Mouse (Mus musculus) lung, embryonic 16.5 days (tissue): ENCODE measurements around the gene Tor1b. TPM values are rescaled to one million over a fixed set of nuclear protein-coding genes. Genes with fewer than 3 reads are reported as not detected.

Experiments used
- ATAC-seq: fragments of 200-750 bp; cut with Nextera tagmentation; 2 replicates; pipeline ENCODE4 v1.8.0; 2017; ENCODE audit warnings: low read depth, mild to moderate bottlenecking, moderate library complexity
- H3K27ac ChIP-seq: fragments of 300-500 bp; sonication (generic); 2 replicates; pipeline ENCODE4 v1.5.1; 2014; ENCODE audit warnings: mild to moderate bottlenecking, control low read depth, low read length
- H3K27me3 ChIP-seq: fragments of 300-500 bp; sonication (generic); 2 replicates; pipeline ENCODE4 v1.6.1; 2014; ENCODE audit warnings: low read depth, low read length, mixed read lengths; ENCODE audit not compliant: control insufficient read depth, insufficient read depth
- H3K36me3 ChIP-seq: fragments of 300-500 bp; sonication (generic); 2 replicates; pipeline ENCODE4 v1.6.1; 2014; ENCODE audit warnings: low read length; ENCODE audit not compliant: control insufficient read depth, insufficient read depth
- H3K4me1 ChIP-seq: fragments of 300-500 bp; sonication (generic); replicated peaks from 2 replicates; pipeline ENCODE4 v1.6.1; 2014; ENCODE audit warnings: low read length, mixed read lengths; ENCODE audit not compliant: control insufficient read depth, insufficient read depth
- H3K4me2 ChIP-seq: fragments of 300-500 bp; sonication (generic); 2 replicates; pipeline ENCODE4 v1.6.1; 2014; ENCODE audit warnings: low read depth, low read length, control low read depth
- H3K4me3 ChIP-seq: fragments of 300-500 bp; sonication (generic); 2 replicates; pipeline ENCODE4 v1.5.1; 2014; ENCODE audit warnings: mild to moderate bottlenecking, low read length, control low read depth
- H3K9ac ChIP-seq: fragments of 300-500 bp; sonication (generic); 2 replicates; pipeline ENCODE4 v1.6.1; 2014; ENCODE audit warnings: low read length, control low read depth
- H3K9me3 ChIP-seq: fragments of 300-500 bp; sonication (generic); 2 replicates; pipeline ENCODE4 v1.6.1; 2016; ENCODE audit warnings: low read length; ENCODE audit not compliant: control insufficient read depth
- WGBS: fragments of 180-500 bp; shearing (Covaris S2); extraction: QIAGEN DNeasy Blood & Tissue Kit; methylation state at CpG from one replicate; pipeline ENCODE4 v1.1.7; 2014; 5-methylcytosine and 5-hydroxymethylcytosine counted together
- polyA plus RNA-seq: library from polyadenylated mRNA; unstranded; fragments of >200 nt; fragmentation: Nextera tagmentation; extraction: Ambion mirVana; gene quantifications from 2 replicates; pipeline ENCODE4 v1.2.1, GENCODE M21; 2015

Gene Tor1b
- polyA plus RNA-seq, 1 experiment from 2014 or later, result 38.4 TPM

DNA sequence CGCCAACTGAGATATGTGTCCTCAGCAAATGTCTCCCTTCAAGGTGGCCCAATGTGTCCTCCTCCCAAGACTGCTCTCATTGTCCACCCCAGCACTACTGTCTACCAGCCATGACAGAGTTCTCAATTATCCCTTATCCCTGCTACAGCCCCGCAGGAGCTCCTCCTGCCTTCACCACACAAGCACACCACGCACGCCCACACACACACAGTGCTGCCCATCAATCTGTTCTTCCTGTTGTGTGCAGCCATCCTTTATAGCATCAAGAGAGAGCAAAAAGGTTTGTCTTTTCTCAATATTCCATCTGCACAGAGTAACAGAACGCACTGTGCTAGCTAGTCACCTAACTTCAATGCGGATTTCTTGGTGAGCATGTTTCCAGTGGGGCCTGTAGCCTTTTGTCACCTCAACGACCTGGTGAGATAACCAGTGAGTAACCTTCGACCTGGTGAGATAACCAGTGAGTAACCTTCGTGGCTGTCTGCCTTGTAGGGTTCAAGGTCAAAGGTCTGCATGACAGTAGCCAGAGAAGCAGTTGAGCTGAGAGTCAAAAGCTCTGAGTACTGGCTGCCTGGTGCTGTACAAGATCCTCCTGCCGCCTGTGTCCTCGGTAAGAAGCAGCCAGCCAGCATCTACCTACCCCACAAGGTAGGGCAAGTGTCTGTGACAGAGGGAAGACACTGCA lies 10.0 kb downstream of the Tor1b start:
- H3K4me2 ChIP-seq, result no peak overlapping the region
- 81% methylated on average over 11 of the region's 11 CpGs for WGBS
- no peak overlapping the region for H3K4me3 ChIP-seq
- H3K9me3 ChIP-seq, result no peaks in the 10 kb centered on the region
- H3K4me1 ChIP-seq, result peaks cover 11% of the 10 kb centered on the region
- no peaks in the 10 kb centered on the region for H3K27me3 ChIP-seq
- no peak for ATAC-seq
- peaks cover 54% of the 10 kb centered on the region for H3K36me3 ChIP-seq
- H3K9ac ChIP-seq, result no peak overlapping the region
- H3K27ac ChIP-seq, result no peak overlapping the region

DNA sequence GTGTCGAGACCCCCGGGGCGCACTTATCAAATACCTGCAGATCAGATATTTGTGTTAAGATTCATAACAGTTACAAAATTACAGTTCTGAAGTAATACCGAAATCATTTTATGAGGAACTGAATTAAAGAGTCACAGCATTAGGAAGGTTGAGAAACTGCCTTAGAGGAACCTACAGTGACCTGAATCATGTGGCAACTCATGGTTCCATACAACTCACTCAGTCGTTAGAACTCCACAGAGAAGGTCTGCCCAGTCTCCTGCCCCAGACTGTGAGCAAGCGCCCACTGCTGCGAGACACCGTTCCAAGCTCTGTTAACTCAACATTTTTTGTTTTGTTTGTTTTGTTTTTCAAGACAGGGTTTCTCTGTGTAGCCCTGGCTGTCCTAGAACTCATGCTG lies 12.9 kb downstream of the Tor1b start:
- Histone ChIP-seq H3K27me3 (no peaks in the 10 kb centered on the region), H3K27ac (no peak overlapping the region), H3K9me3 (no peaks in the 10 kb centered on the region), H3K4me1 (peaks cover 11% of the 10 kb centered on the region), H3K36me3 (peaks cover 29% of the 10 kb centered on the region), H3K4me3 (no peak overlapping the region), H3K9ac (no peak overlapping the region), H3K4me2 (no peak overlapping the region)
- ATAC-seq, result no peak
- WGBS, result 96% methylated on average over 8 of the region's 8 CpGs

DNA sequence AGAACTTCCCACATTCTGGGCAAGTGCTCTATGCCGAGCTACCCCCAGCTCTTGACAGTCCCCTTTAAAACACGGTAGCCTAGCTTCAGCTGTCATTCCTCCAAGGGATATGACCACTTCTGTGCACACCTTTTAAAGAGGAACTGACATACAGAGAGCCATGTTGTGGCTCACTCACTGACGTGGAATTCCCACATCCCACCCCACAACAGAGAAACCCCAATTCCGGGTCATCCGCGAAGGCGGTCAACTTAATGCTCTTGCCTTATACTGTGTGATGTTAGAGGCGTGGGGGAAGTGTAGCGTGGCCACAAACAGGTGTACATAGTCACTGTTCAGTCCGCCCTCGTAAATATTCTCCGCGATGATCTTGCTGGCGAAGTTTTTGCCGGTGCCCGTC lies 14.1 kb downstream of the Tor1b start:
- peaks cover 24% of the 10 kb centered on the region for H3K36me3 ChIP-seq
- H3K4me3 ChIP-seq, result peak overlapping the region; percentile 100
- peak overlapping the region; percentile 98 for H3K9ac ChIP-seq
- peak overlapping the region; percentile 94 for H3K4me2 ChIP-seq
- H3K4me1 ChIP-seq, result peaks cover 11% of the 10 kb centered on the region
- no peaks in the 10 kb centered on the region for H3K9me3 ChIP-seq
- H3K27me3 ChIP-seq, result no peaks in the 10 kb centered on the region
- no peak overlapping the region for H3K27ac ChIP-seq
- no peak for ATAC-seq
- WGBS, result 10% methylated on average over 16 of the region's 16 CpGs

DNA sequence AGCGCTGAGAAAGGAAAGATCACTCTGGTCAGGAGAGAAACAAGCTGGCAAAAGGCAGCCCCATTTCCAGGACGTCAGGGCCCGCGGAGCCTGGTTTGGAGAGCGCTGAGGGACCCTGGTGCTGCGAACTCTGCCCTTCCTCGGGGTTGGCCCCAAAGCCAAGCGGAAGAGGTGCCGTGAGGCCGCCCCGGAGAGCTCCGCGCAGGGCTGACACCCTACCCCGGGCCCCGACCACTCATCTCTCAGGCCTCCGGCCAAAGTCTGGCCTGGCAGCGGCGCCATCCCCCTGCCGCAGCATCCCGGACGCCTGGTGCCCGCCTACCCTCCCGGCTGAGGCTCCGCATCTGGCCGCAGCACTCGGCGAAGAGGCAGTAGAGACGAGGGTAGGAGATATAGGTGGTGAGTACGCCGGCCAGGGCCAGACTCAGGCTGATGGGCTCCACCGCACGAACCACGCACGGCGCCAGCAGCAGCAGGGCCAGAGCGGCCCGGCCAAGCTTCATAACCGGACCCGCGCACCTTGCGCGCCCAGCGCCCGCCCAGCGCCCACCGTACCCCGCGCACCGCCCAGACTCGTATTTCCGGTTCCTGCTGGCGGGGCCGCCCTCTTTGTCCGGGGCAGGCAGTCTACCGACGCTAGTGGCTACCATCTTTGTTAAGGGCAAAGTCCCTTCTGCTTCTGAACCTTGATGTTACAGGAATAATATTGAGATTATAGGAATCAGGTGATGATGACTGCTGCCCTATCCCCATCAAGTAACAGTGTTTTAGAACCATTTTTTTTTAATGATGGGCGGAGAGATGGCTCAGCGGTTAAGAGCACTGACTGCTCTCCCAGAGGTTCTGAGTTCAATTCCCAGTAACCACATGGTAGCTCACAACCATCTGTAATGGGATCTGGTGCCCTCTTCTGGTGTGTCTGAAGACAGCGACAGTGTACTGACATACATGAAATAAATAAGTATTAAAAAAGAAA lies 14.9 kb downstream of the Tor1b start, which contains the start of gene Tor1a:
Gene Tor1a, minus strand, starts transcription at position 582 of the 976 bp plus-strand sequence.
- Histone ChIP-seq H3K36me3 (peaks cover 22% of the 10 kb centered on the region), H3K9me3 (no peaks in the 10 kb centered on the region)

DNA sequence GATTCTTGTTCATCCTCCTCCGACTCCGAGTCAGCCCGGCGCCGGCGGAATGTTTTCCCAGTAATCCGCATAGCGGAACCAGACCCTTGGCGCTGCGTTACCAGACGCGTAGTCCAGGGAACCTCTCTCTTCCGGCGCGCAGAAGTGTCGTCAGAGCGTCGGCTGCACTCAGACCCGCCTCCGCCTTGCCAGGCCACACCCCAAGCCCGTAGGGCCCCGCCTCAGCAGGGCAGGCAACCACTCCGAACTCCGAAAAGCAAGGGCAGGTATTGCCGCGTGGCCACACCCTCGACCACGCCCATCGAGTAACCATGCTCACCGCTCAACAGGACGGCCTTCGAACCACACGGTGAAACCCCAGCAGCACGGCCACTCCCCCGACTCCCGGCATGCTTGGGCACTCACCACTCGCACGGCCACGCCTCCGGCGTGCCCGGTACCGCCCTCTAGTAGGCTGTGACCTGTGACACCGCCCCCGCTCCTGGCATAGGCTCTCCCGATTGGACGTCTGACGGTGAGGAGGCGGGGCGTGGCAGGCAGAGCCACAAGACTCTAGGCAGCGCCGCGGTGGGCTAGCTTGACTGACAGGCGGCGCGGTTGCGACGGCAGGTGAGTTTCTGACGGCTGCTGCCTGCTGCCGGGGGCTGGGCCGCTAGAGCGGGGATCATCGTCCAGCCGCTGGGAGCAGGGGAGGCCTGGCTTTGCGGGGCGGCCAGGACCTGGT lies 29.2 kb downstream of the Tor1b start, which contains the start of the genes BC005624 and Usp20:
Gene BC005624, minus strand, starts transcription at position 412 of the 724 bp plus-strand sequence.
Gene Usp20, plus strand, starts transcription at position 490 of the 724 bp plus-strand sequence.
- Histone ChIP-seq H3K4me1 (peaks cover 12% of the 10 kb centered on the region), H3K36me3 (peaks cover 7% of the 10 kb centered on the region), H3K4me2 (peak within 1 kb of the TSS; percentile 82), H3K27me3 (no peaks in the 10 kb centered on the region), H3K9me3 (no peaks in the 10 kb centered on the region), H3K27ac (no peak within 1 kb of the TSS; the same call in 1 of the 2 replicates), H3K4me3 (peak within 1 kb of the TSS; percentile 83), H3K9ac (peak within 1 kb of the TSS; percentile 69)
- under 1% methylated on average over 66 of the region's 66 CpGs for WGBS
- ATAC-seq, result peak; percentile 98

More for the DNA sequence above, 14.9 kb downstream of the Tor1b start, which contains the start of gene Tor1a:
- Histone ChIP-seq H3K4me3 (peak within 1 kb of the TSS; percentile 100), H3K27me3 (no peaks in the 10 kb centered on the region), H3K4me2 (peak within 1 kb of the TSS; percentile 94), H3K9ac (peak within 1 kb of the TSS; percentile 98), H3K4me1 (peaks cover 11% of the 10 kb centered on the region), H3K27ac (peak within 1 kb of the TSS; percentile 73)
- ATAC-seq, result peak; percentile 97
- WGBS, result 2% methylated on average over 57 of the region's 59 CpGs

DNA sequence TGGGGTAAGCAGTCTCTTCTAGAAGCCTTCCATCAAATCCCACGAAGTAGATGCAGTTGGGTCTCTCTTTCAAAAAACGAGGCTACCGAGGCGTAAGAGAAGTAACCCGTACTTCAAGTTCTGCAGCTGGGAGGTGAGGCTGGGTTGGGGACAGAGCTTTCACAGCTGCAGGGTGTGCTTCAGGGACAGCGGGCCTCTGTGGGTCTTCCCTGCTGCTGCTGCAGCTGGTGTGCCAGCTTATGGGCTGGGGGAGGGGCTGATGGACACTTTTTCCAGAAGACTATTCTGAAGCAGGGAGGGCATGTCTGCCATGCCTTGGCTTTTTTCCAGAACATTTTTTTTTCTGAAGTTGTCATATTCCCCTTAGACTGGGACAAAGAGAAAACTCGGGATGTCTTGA lies 30.3 kb downstream of the Tor1b start:
- H3K27ac ChIP-seq, result no peak overlapping the region
- H3K9ac ChIP-seq, result peak overlapping the region; percentile 66; the same call in 1 of the 2 replicates
- 42% methylated on average over 7 of the region's 7 CpGs for WGBS

DNA sequence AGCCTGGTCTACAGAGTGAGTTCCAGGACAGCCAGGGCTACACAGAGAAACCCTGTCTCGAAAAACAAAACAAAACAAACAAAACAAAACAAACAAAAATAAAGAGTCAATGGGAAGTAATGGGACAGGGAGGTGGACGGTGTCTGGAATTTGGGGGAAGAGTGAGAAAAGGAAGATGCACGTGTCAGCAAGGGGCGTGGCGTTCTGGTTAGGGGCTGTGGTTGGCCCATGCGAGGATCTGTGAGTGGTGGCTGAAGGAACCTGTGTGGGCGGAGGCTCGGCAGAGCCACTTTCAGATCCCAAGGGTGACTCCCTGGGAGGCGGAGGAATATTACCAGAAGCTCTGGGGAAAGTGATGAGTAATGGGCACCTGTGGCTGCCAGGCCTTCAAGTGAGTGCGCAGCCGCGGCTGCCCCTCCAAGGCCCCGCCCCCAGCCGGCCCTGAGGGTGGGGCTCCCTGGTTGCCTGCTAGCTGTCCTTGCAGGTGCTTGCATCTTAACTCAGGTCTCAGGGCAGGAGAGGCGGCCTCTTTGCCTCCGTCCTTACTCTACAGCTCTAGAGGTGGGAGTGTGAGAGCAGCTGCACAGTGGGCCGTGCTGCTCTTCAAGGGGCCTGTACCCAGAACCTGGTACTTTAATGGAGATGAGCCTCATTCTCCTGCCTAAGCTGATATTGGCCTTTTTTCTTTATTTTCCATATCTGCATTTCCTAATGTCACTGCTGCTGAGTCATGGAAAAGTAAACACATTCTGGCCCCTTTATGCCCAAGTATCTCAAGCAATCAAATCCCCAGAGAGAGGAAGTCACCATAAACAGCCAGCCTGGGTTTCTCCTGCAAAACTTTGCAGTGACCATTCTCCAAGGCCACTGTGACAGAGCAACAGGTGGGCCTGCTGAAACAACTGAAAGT lies 32.6 kb downstream of the Tor1b start:
- no peak overlapping the region for H3K4me2 ChIP-seq
- 20% methylated on average over 17 of the region's 17 CpGs for WGBS
- peaks cover 12% of the 10 kb centered on the region for H3K4me1 ChIP-seq
- no peak for ATAC-seq
- no peak overlapping the region for H3K9ac ChIP-seq
- H3K36me3 ChIP-seq, result no peaks in the 10 kb centered on the region
- no peaks in the 10 kb centered on the region for H3K9me3 ChIP-seq
- no peak overlapping the region for H3K27ac ChIP-seq
- no peak overlapping the region for H3K4me3 ChIP-seq
- H3K27me3 ChIP-seq, result no peaks in the 10 kb centered on the region

More for the DNA sequence above, 30.3 kb downstream of the Tor1b start:
- no peak for ATAC-seq
- Histone ChIP-seq H3K4me1 (peaks cover 12% of the 10 kb centered on the region), H3K36me3 (peaks cover 7% of the 10 kb centered on the region), H3K9me3 (no peaks in the 10 kb centered on the region), H3K27me3 (no peaks in the 10 kb centered on the region), H3K4me3 (peak overlapping the region; percentile 83), H3K4me2 (peak overlapping the region; percentile 82)

DNA sequence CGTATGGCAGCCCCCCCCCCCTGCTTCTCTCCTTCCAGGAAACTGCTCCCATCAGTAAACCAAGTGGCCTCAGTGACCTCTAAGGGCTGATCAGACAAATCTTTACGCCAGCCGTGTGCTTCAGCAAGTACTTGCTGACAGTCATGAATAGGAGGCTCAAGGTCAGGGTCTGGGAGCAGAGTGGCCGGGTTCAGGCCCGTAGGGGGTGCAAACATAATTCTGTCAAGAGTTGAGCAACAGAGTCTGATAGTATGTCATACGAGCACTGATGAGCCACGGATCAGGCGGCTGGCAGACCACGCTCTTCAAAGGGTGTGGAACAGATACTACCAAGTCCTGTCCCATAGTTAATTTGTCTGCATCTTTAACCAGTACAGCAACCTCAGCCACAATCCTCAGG lies 37.5 kb downstream of the Tor1b start:
- no peak for ATAC-seq
- no peaks in the 10 kb centered on the region for H3K9me3 ChIP-seq
- H3K9ac ChIP-seq, result no peak overlapping the region
- 79% methylated on average over 9 of the region's 9 CpGs for WGBS
- H3K27me3 ChIP-seq, result no peaks in the 10 kb centered on the region
- H3K4me1 ChIP-seq, result 0 out of 2 replicates have a peak, but pooled peaks cover 2% of the 10 kb centered on the region
- no peak overlapping the region for H3K27ac ChIP-seq
- no peaks in the 10 kb centered on the region for H3K36me3 ChIP-seq
- no peak overlapping the region for H3K4me2 ChIP-seq
- H3K4me3 ChIP-seq, result no peak overlapping the region
